Mouse (Mus musculus) brain, embryonic 14.5 days (tissue): ENCODE measurements around the gene Naxd.

ENCODE experiments used
- CTCF ChIP-seq: fragments of 200-500 bp; IDR thresholded peaks from 2 replicates; pipeline ENCODE4 v1.5.1; 2012; ENCODE audit warnings: inconsistent platforms, mild to moderate bottlenecking, moderate library complexity, borderline replicate concordance; ENCODE audit not compliant: insufficient read depth, insufficient read length; ENCODE audit errors: extremely low read depth
- POLR2A ChIP-seq: fragments of 200-500 bp; IDR thresholded peaks from 2 replicates; pipeline ENCODE4 v1.6.1; 2012; ENCODE audit warnings: mild to moderate bottlenecking, inconsistent platforms, borderline replicate concordance; ENCODE audit not compliant: poor library complexity, insufficient read depth, insufficient read length, severe bottlenecking; ENCODE audit errors: extremely low read depth

GRCm38 (mm10) chr8:11530155-11530770, 33.0 kb downstream of the Naxd start:
- TF ChIP-seq POLR2A (no peak), CTCF (no peak)
